Comparison of ENCODE assay signal across 19 mouse cellular contexts in genomic region chr10:21635988-21636710, GRCm38 (mm10). TPM values are rescaled to one million over a fixed set of nuclear protein-coding genes. Genes with fewer than 3 reads are reported as not detected.
DNase-seq lines count a peak whose midpoint lies in the region; ATAC-seq and TF ChIP-seq lines count a peak whose summit lies in the region.
"Had no signal": no experiment of that assay in that cellular context is flagged by ENCODE, and none has a peak within 500 bp of the region (broad histone marks: within the 10 kb centered on the region; RNA-seq: fewer than 3 reads in every experiment).

No protein-coding gene starts in this region.

- DNase-seq in cerebellum, adult 2 months = no peak
- DNase-seq in cerebellum, postnatal 36 days = no peak
- no peak for DNase-seq in intestine, embryonic 14.5 days (ENCODE audit: low spot score)
- no peak for DNase-seq in stomach, postnatal 0 days (ENCODE audit: low spot score)
- no peak for DNase-seq in neural tube, embryonic 10.5 days (ENCODE audit: extremely low spot score, low spot score)
- DNase-seq in frontal cortex, postnatal 14 days (ENCODE audit: low spot score in 2 of 2) = no peak
- DNase-seq: cerebellum, postnatal 14 days; liver, embryonic 13.5 days; spleen, adult 18-20 months; thymus, postnatal 14 days had no signal

- no peaks in the 10 kb centered on the region for H3K36me3 ChIP-seq in intestine, embryonic 14.5 days (ENCODE audit: control insufficient read depth, insufficient read depth, low read length)
- no peaks in the 10 kb centered on the region for H3K36me3 ChIP-seq in intestine, postnatal 0 days (ENCODE audit: control insufficient read depth, insufficient read depth)
- H3K36me3 ChIP-seq in stomach, embryonic 15.5 days = no peaks in the 10 kb centered on the region
- no peaks in the 10 kb centered on the region for H3K36me3 ChIP-seq in stomach, postnatal 0 days (ENCODE audit: control insufficient read depth, insufficient read depth, low read length)
- H3K36me3 ChIP-seq: embryonic facial prominence, embryonic 12.5 days; forebrain, embryonic 10.5 days; liver, embryonic 13.5 days had no signal

- H3K4me1 ChIP-seq in cerebellum, adult 2 months (ENCODE audit: control insufficient read depth, insufficient read depth, low read length) = no peaks in the 10 kb centered on the region
- H3K4me1 ChIP-seq in intestine, embryonic 14.5 days (replicated peaks; ENCODE audit: control insufficient read depth, insufficient read depth, low read length) = 0 out of 2 replicates have a peak, but pooled peaks cover 5% of the 10 kb centered on the region
- no peaks in the 10 kb centered on the region for H3K4me1 ChIP-seq in intestine, postnatal 0 days (replicated peaks; ENCODE audit: control insufficient read depth, insufficient read depth, low read length)
- H3K4me1 ChIP-seq in stomach, embryonic 15.5 days = no peaks in the 10 kb centered on the region
- H3K4me1 ChIP-seq in stomach, postnatal 0 days (replicated peaks; ENCODE audit: control insufficient read depth, insufficient read depth) = no peaks in the 10 kb centered on the region
- H3K4me1 ChIP-seq: forebrain, embryonic 10.5 days; liver, embryonic 13.5 days had no signal

- H3K4me2 ChIP-seq in intestine, embryonic 14.5 days (ENCODE audit: low read length) = no peak overlapping the region
- no peak overlapping the region for H3K4me2 ChIP-seq in intestine, postnatal 0 days (replicated peaks; ENCODE audit: low read depth)
- no peak overlapping the region for H3K4me2 ChIP-seq in stomach, embryonic 15.5 days
- no peak overlapping the region for H3K4me2 ChIP-seq in stomach, postnatal 0 days (replicated peaks; ENCODE audit: low read depth)
- H3K4me2 ChIP-seq: embryonic facial prominence, embryonic 12.5 days; liver, embryonic 13.5 days had no signal

- no peaks in the 10 kb centered on the region for H3K27me3 ChIP-seq in cerebellum, adult 2 months (ENCODE audit: control insufficient read depth, insufficient read depth, low read length)
- H3K27me3 ChIP-seq in intestine, embryonic 14.5 days (replicated peaks; ENCODE audit: control insufficient read depth, insufficient read depth, low read length) = no peaks in the 10 kb centered on the region
- no peaks in the 10 kb centered on the region for H3K27me3 ChIP-seq in intestine, postnatal 0 days (replicated peaks; ENCODE audit: control insufficient read depth, insufficient read depth, low read length)
- H3K27me3 ChIP-seq in stomach, embryonic 15.5 days (replicated peaks) = no peaks in the 10 kb centered on the region
- H3K27me3 ChIP-seq in stomach, postnatal 0 days (ENCODE audit: control insufficient read depth, insufficient read depth, low read length) = no peaks in the 10 kb centered on the region
- H3K27me3 ChIP-seq: CH12.LX; embryonic facial prominence, embryonic 12.5 days; liver, embryonic 13.5 days had no signal

- 83% methylated on average over 4 of the region's 4 CpGs for WGBS in cerebellum, adult 2 months
- 81% methylated on average over 4 of the region's 4 CpGs for WGBS in intestine, embryonic 14.5 days
- WGBS in intestine, postnatal 0 days = 72% methylated on average over 4 of the region's 4 CpGs
- WGBS in stomach, embryonic 15.5 days = 74% methylated on average over 4 of the region's 4 CpGs
- 75% methylated on average over 4 of the region's 4 CpGs for WGBS in stomach, postnatal 0 days

- no peak for TF ChIP-seq EP300 in stomach, postnatal 0 days (optimal IDR thresholded peaks at IDR 0.05)

- no peak for TF ChIP-seq POLR2A in cerebellum, adult 2 months (IDR thresholded peaks at IDR 0.05; ENCODE audit: borderline replicate concordance, insufficient read depth, low read length)

- no peak overlapping the region for H3K9ac ChIP-seq in intestine, embryonic 14.5 days (ENCODE audit: low read length)
- H3K9ac ChIP-seq in intestine, postnatal 0 days (ENCODE audit: low read depth, low read length) = no peak overlapping the region
- H3K9ac ChIP-seq in stomach, embryonic 15.5 days = no peak overlapping the region
- H3K9ac ChIP-seq in stomach, postnatal 0 days (ENCODE audit: low read length) = no peak overlapping the region
- H3K9ac ChIP-seq: embryonic facial prominence, embryonic 12.5 days; liver, embryonic 13.5 days had no signal

- no peak overlapping the region for H3K4me3 ChIP-seq in cerebellum, adult 2 months (replicated peaks; ENCODE audit: insufficient read depth, low read depth, low read length)
- H3K4me3 ChIP-seq in intestine, embryonic 14.5 days (ENCODE audit: low read depth, low read length) = no peak overlapping the region
- H3K4me3 ChIP-seq in intestine, postnatal 0 days (ENCODE audit: low read depth, low read length) = no peak overlapping the region
- no peak overlapping the region for H3K4me3 ChIP-seq in stomach, embryonic 15.5 days (replicated peaks)
- H3K4me3 ChIP-seq in stomach, postnatal 0 days (ENCODE audit: low read depth, low read length) = no peak overlapping the region
- H3K4me3 ChIP-seq: embryonic facial prominence, embryonic 12.5 days; forebrain, embryonic 10.5 days; liver, embryonic 13.5 days had no signal

- TF ChIP-seq CTCF in cerebellum, adult 2 months (IDR thresholded peaks at IDR 0.05; ENCODE audit: borderline replicate concordance, insufficient read depth, low read depth, low read length) = no peak
- TF ChIP-seq CTCF in intestine, postnatal 0 days (IDR thresholded peaks at IDR 0.05; ENCODE audit: low read depth) = no peak
- TF ChIP-seq CTCF in stomach, postnatal 0 days (IDR thresholded peaks at IDR 0.05; ENCODE audit: low read depth) = no peak

- H3K9me3 ChIP-seq in intestine, embryonic 14.5 days (ENCODE audit: control insufficient read depth, low read length) = no peaks in the 10 kb centered on the region
- no peaks in the 10 kb centered on the region for H3K9me3 ChIP-seq in intestine, postnatal 0 days (ENCODE audit: control insufficient read depth)
- no peaks in the 10 kb centered on the region for H3K9me3 ChIP-seq in stomach, embryonic 15.5 days
- H3K9me3 ChIP-seq in stomach, postnatal 0 days (ENCODE audit: control insufficient read depth, low read length) = no peaks in the 10 kb centered on the region
- H3K9me3 ChIP-seq: embryonic facial prominence, embryonic 12.5 days; forebrain, embryonic 10.5 days; liver, embryonic 13.5 days had no signal

- peak overlapping the region; percentile 31; the same call in 1 of the 2 replicates for H3K27ac ChIP-seq in cerebellum, adult 2 months (ENCODE audit: insufficient read depth, low read length)
- 0 out of 2 replicates have a peak overlapping the region, but pooled peaks have one; percentile 22 for H3K27ac ChIP-seq in intestine, embryonic 14.5 days (ENCODE audit: low read depth)
- H3K27ac ChIP-seq in intestine, postnatal 0 days (ENCODE audit: low read depth, low read length) = no peak overlapping the region
- 0 out of 2 replicates have a peak overlapping the region, but pooled peaks have one; percentile 26 for H3K27ac ChIP-seq in stomach, embryonic 15.5 days
- no peak overlapping the region for H3K27ac ChIP-seq in stomach, postnatal 0 days (replicated peaks)
- H3K27ac ChIP-seq: embryonic facial prominence, embryonic 12.5 days; forebrain, embryonic 10.5 days; liver, embryonic 13.5 days had no signal

- no peak for ATAC-seq in intestine, embryonic 14.5 days (replicated peaks; ENCODE audit: low FRiP score, low TSS enrichment, low read depth)
- no peak for ATAC-seq in intestine, postnatal 0 days
- ATAC-seq in stomach, embryonic 15.5 days (ENCODE audit: insufficient read depth, low FRiP score, low read depth) = no peak
- no peak for ATAC-seq in stomach, postnatal 0 days (ENCODE audit: low FRiP score, low TSS enrichment)
- ATAC-seq: activated CD4-positive, CD25-positive, alpha-beta regulatory T cell, adult 4 months had no signal

RNA-seq across cellular contexts. Expression of gene 1700020N01Rik, which starts 43.2 kb away (rescaled TPM):
- polyA plus RNA-seq in cerebellum, adult 2 months (2012; rRNA removed) = not detected in 2 replicates
- not detected in 2 replicates for polyA plus RNA-seq in intestine, embryonic 14.5 days (2014; fragmentation: Nextera tagmentation; extraction: Ambion mirVana)
- polyA plus RNA-seq in intestine, postnatal 0 days (2015; fragmentation: Nextera tagmentation; extraction: Ambion mirVana) = 1.4 and 2.1 TPM in 2 replicates
- not detected in 2 replicates for polyA plus RNA-seq in stomach, embryonic 15.5 days (2015; fragmentation: Nextera tagmentation; extraction: Ambion mirVana)
- polyA plus RNA-seq in stomach, postnatal 0 days (2015; fragmentation: Nextera tagmentation; extraction: Ambion mirVana) = not detected in 2 replicates
- polyA plus RNA-seq: activated CD4-positive, CD25-positive, alpha-beta regulatory T cell, adult 4 months; embryonic facial prominence, embryonic 12.5 days; forebrain, embryonic 10.5 days; large intestine, adult 2 months; limb, embryonic 11.5 days; liver, embryonic 13.5 days; stomach, embryonic 16.5 days had no signal

Comparison
In these comparisons a context has a peak if more than half of its experiments do, and no peak if none do; other contexts are left out.
1. H3K27ac ChIP-seq: peak in cerebellum, adult 2 months (single experiment), intestine, embryonic 14.5 days (single experiment) and stomach, embryonic 15.5 days (single experiment); none in intestine, postnatal 0 days (single experiment) and stomach, postnatal 0 days (single experiment).